Mouse (Mus musculus): ENCODE results near the gene Mrpl3. TPM values are rescaled to one million over a fixed set of nuclear protein-coding genes. Genes with fewer than 3 reads are reported as not detected.
A peak's percentile ranks its signal among the peaks of the same experiment; 100 is the strongest.

Gene Mrpl3
- polyA plus RNA-seq, 1 experiment from 2014 or later, result 115 TPM

- Histone ChIP-seq H3K36me3 (ENCODE audit: control insufficient read depth, insufficient read depth, low read length) (peaks cover 4% of the 10 kb centered on the region; the same call in 1 of the 2 replicates), H3K4me1 (replicated peaks; ENCODE audit: control insufficient read depth, insufficient read depth, low read length) (peaks cover 7% of the 10 kb centered on the region; the same call in 1 of the 2 replicates), H3K27ac (ENCODE audit: low read depth) (no peak overlapping the region), H3K9ac (ENCODE audit: low read length) (no peak overlapping the region), H3K4me3 (ENCODE audit: low read depth, low read length) (no peak overlapping the region), H3K4me2 (ENCODE audit: low read length) (no peak overlapping the region), H3K9me3 (ENCODE audit: control insufficient read depth, low read length) (no peaks in the 10 kb centered on the region), H3K27me3 (replicated peaks; ENCODE audit: control insufficient read depth, insufficient read depth, low read length) (no peaks in the 10 kb centered on the region)
- ATAC-seq (replicated peaks; ENCODE audit: low FRiP score, low TSS enrichment, low read depth), result no peak
- 49% methylated on average over 2 of the region's 2 CpGs for WGBS
- DNase-seq (ENCODE audit: low spot score), result no peak
Measured at GRCm38 (mm10) chr9:105049636-105050035, 3.4 kb upstream of the Mrpl3 start.

DNA sequence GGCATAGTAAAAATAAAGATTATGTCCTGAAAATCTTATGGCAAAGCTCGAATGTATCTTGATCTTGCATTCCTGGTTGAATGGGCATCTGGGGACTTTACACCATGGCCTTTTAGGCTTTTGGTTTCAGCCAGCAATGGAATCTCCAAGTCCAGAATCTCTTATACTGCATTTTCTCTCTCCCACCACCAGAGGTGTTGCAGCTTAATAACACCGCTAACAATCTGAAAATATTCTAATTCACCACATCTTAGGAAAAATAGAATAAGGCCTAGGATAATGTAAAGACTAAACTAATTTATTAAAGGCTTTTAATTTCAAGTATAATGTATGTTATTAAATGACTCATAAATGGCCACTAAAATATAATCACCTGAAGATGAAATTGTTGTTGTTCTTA, 2.8 kb upstream of the Mrpl3 start:
- H3K4me2 ChIP-seq (ENCODE audit: low read length), result no peak overlapping the region

GRCm38 (mm10) chr9:105053812-105054211, 773 bp downstream of the Mrpl3 start:
- Histone ChIP-seq H3K4me1 (replicated peaks; ENCODE audit: control insufficient read depth, insufficient read depth, low read length) (peaks cover 7% of the 10 kb centered on the region; the same call in 1 of the 2 replicates), H3K4me3 (ENCODE audit: low read depth, low read length) (peak overlapping the region; percentile 99), H3K9ac (ENCODE audit: low read length) (peak overlapping the region; percentile 97), H3K27me3 (replicated peaks; ENCODE audit: control insufficient read depth, insufficient read depth, low read length) (no peaks in the 10 kb centered on the region), H3K4me2 (ENCODE audit: low read length) (peak overlapping the region; percentile 73), H3K36me3 (ENCODE audit: control insufficient read depth, insufficient read depth, low read length) (peaks cover 43% of the 10 kb centered on the region), H3K27ac (ENCODE audit: low read depth) (no peak overlapping the region), H3K9me3 (ENCODE audit: control insufficient read depth, low read length) (no peaks in the 10 kb centered on the region)
- 51% methylated on average over 4 of the region's 4 CpGs for WGBS
- DNase-seq (ENCODE audit: low spot score) (no peak), ATAC-seq (replicated peaks; ENCODE audit: low FRiP score, low TSS enrichment, low read depth) (no peak)

More for the DNA sequence above, 2.8 kb upstream of the Mrpl3 start:
- H3K27me3 ChIP-seq (replicated peaks; ENCODE audit: control insufficient read depth, insufficient read depth, low read length), result no peaks in the 10 kb centered on the region
- 65% methylated on average over 2 of the region's 2 CpGs for WGBS
- no peak overlapping the region for H3K27ac ChIP-seq (ENCODE audit: low read depth)
- no peak overlapping the region for H3K4me3 ChIP-seq (ENCODE audit: low read depth, low read length)
- H3K9me3 ChIP-seq (ENCODE audit: control insufficient read depth, low read length), result no peaks in the 10 kb centered on the region
- H3K36me3 ChIP-seq (ENCODE audit: control insufficient read depth, insufficient read depth, low read length), result peaks cover 8% of the 10 kb centered on the region; the same call in 1 of the 2 replicates
- no peak overlapping the region for H3K9ac ChIP-seq (ENCODE audit: low read length)
- no peak for DNase-seq (ENCODE audit: low spot score)
- ATAC-seq (replicated peaks; ENCODE audit: low FRiP score, low TSS enrichment, low read depth), result no peak
- H3K4me1 ChIP-seq (replicated peaks; ENCODE audit: control insufficient read depth, insufficient read depth, low read length), result peaks cover 7% of the 10 kb centered on the region; the same call in 1 of the 2 replicates

DNA sequence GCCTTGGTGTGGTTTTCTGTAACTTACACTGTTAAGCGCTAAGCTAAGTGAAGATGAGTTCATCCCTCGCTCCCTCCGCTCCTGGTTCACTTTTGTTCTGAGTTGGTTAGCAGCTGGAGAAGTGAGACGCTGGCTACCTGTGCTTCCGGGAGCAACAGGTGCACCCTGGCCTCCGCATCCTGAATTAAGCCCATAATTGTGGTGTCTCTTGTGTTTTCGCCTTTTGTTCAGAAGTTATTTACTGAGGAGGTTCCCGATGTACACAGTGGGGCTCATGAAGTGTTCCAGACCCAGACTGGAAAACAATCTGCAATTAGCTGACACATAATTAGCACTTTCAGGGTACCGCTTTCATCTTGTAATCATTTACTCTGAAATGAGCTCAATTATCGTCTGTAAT, 16.1 kb downstream of the Mrpl3 start:
- Histone ChIP-seq H3K4me1 (replicated peaks; ENCODE audit: control insufficient read depth, insufficient read depth, low read length) (no peaks in the 10 kb centered on the region), H3K4me2 (ENCODE audit: low read length) (no peak overlapping the region), H3K27ac (ENCODE audit: low read depth) (no peak overlapping the region), H3K9ac (ENCODE audit: low read length) (no peak overlapping the region), H3K27me3 (replicated peaks; ENCODE audit: control insufficient read depth, insufficient read depth, low read length) (no peaks in the 10 kb centered on the region), H3K4me3 (ENCODE audit: low read depth, low read length) (no peak overlapping the region), H3K36me3 (ENCODE audit: control insufficient read depth, insufficient read depth, low read length) (peaks cover 83% of the 10 kb centered on the region), H3K9me3 (ENCODE audit: control insufficient read depth, low read length) (no peaks in the 10 kb centered on the region)
- no peak for ATAC-seq (replicated peaks; ENCODE audit: low FRiP score, low TSS enrichment, low read depth)
- no peak for DNase-seq (ENCODE audit: low spot score)
- WGBS, result 97% methylated on average over 10 of the region's 10 CpGs

- Histone ChIP-seq H3K27me3 (replicated peaks; ENCODE audit: control insufficient read depth, insufficient read depth, low read length) (no peaks in the 10 kb centered on the region), H3K36me3 (ENCODE audit: control insufficient read depth, insufficient read depth, low read length) (peaks cover 82% of the 10 kb centered on the region), H3K9me3 (ENCODE audit: control insufficient read depth, low read length) (no peaks in the 10 kb centered on the region), H3K4me2 (ENCODE audit: low read length) (no peak overlapping the region), H3K4me1 (replicated peaks; ENCODE audit: control insufficient read depth, insufficient read depth, low read length) (no peaks in the 10 kb centered on the region), H3K27ac (ENCODE audit: low read depth) (no peak overlapping the region), H3K4me3 (ENCODE audit: low read depth, low read length) (no peak overlapping the region), H3K9ac (ENCODE audit: low read length) (no peak overlapping the region)
- no peak for DNase-seq (ENCODE audit: low spot score)
- ATAC-seq (replicated peaks; ENCODE audit: low FRiP score, low TSS enrichment, low read depth), result no peak
- WGBS, result 88% methylated on average over 4 of the region's 4 CpGs
Measured at GRCm38 (mm10) chr9:105072991-105073748, 20.1 kb downstream of the Mrpl3 start.

DNA sequence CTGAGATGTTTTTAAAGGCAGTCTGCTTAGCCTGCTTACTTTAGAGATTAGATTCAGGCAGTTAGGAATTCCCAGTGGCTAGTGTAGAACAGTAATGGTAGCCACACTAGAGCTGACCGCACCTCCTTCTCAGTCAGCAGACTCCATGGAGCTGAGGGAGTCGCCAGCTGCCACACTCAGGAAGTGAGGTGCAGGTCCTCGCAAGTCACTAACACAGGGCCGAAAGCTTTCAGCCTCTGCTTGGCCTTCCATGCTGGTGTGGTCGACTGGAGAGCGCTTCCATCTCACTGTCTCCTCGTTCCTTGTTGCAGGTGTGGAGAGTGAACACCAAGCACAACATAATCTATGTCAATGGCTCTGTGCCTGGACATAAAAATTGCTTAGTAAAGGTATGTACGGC, 21.8 kb downstream of the Mrpl3 start:
- H3K9me3 ChIP-seq (ENCODE audit: control insufficient read depth, low read length), result no peaks in the 10 kb centered on the region
- H3K4me1 ChIP-seq (replicated peaks; ENCODE audit: control insufficient read depth, insufficient read depth, low read length), result no peaks in the 10 kb centered on the region
- 90% methylated on average over 8 of the region's 8 CpGs for WGBS
- H3K4me2 ChIP-seq (ENCODE audit: low read length), result no peak overlapping the region
- no peak overlapping the region for H3K4me3 ChIP-seq (ENCODE audit: low read depth, low read length)
- H3K36me3 ChIP-seq (ENCODE audit: control insufficient read depth, insufficient read depth, low read length), result peaks cover 79% of the 10 kb centered on the region
- no peaks in the 10 kb centered on the region for H3K27me3 ChIP-seq (replicated peaks; ENCODE audit: control insufficient read depth, insufficient read depth, low read length)
- DNase-seq (ENCODE audit: low spot score) (no peak), ATAC-seq (replicated peaks; ENCODE audit: low FRiP score, low TSS enrichment, low read depth) (no peak)
- no peak overlapping the region for H3K27ac ChIP-seq (ENCODE audit: low read depth)
- no peak overlapping the region for H3K9ac ChIP-seq (ENCODE audit: low read length)

DNA sequence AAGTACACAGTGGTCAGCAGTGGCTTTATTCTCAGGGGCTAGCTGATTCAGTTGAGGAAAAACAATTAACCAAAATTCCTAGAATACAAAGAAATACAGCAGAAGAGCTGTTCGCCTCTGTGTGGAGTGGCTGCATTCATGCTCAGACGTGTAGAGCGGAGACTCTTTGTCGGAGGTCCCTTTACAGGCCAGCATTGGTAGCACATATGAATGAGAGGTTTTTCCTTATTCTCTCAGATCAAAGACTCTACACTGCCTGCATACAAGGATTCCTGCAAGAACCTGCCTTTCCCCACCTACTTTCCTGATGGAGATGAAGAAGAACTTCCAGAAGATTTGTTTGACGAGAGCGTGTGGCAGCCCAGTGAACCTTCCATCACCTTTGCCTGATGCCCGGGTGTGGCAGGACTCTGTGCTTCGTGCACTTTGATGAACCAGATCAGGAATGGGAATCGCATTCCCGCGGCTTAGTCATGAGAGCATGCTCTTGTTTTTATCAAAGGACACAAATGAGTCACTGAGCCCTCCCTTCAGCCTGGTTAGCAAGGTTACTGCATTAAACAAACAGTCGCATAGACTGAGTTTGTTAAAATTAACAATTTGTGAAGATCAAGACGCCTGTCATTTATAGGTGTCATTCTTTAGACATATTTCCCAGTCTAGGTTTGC, 23.9 kb downstream of the Mrpl3 start:
- no peak for ATAC-seq (replicated peaks; ENCODE audit: low FRiP score, low TSS enrichment, low read depth)
- peaks cover 63% of the 10 kb centered on the region for H3K36me3 ChIP-seq (ENCODE audit: control insufficient read depth, insufficient read depth, low read length)

GRCm38 (mm10) chr9:105078460-105078859, 25.4 kb downstream of the Mrpl3 start:
- H3K27ac ChIP-seq (ENCODE audit: low read depth), result no peak overlapping the region
- WGBS, result 90% methylated on average over 4 of the region's 4 CpGs
- no peaks in the 10 kb centered on the region for H3K9me3 ChIP-seq (ENCODE audit: control insufficient read depth, low read length)
- H3K36me3 ChIP-seq (ENCODE audit: control insufficient read depth, insufficient read depth, low read length), result peaks cover 48% of the 10 kb centered on the region
- no peaks in the 10 kb centered on the region for H3K4me1 ChIP-seq (replicated peaks; ENCODE audit: control insufficient read depth, insufficient read depth, low read length)
- no peaks in the 10 kb centered on the region for H3K27me3 ChIP-seq (replicated peaks; ENCODE audit: control insufficient read depth, insufficient read depth, low read length)
- H3K4me3 ChIP-seq (ENCODE audit: low read depth, low read length), result no peak overlapping the region
- no peak overlapping the region for H3K9ac ChIP-seq (ENCODE audit: low read length)
- ATAC-seq (replicated peaks; ENCODE audit: low FRiP score, low TSS enrichment, low read depth), result no peak
- DNase-seq (ENCODE audit: low spot score), result no peak
- no peak overlapping the region for H3K4me2 ChIP-seq (ENCODE audit: low read length)

More for the DNA sequence above, 23.9 kb downstream of the Mrpl3 start:
- H3K27ac ChIP-seq (ENCODE audit: low read depth), result no peak overlapping the region
- no peak overlapping the region for H3K4me2 ChIP-seq (ENCODE audit: low read length)
- H3K27me3 ChIP-seq (replicated peaks; ENCODE audit: control insufficient read depth, insufficient read depth, low read length), result no peaks in the 10 kb centered on the region
- WGBS, result 91% methylated on average over 13 of the region's 13 CpGs
- H3K4me1 ChIP-seq (replicated peaks; ENCODE audit: control insufficient read depth, insufficient read depth, low read length), result no peaks in the 10 kb centered on the region
- no peak for DNase-seq (ENCODE audit: low spot score)
- no peak overlapping the region for H3K4me3 ChIP-seq (ENCODE audit: low read depth, low read length)
- no peak overlapping the region for H3K9ac ChIP-seq (ENCODE audit: low read length)
- no peaks in the 10 kb centered on the region for H3K9me3 ChIP-seq (ENCODE audit: control insufficient read depth, low read length)

Measured in intestine, embryonic 14.5 days (tissue).